Mouse (Mus musculus) heart, adult 11 months (tissue): ENCODE measurements at regions not wholly inside any gene's neighbourhood (a gene's known extent, or its start where the extent isn't known, plus 50 kb on each side); places are given as distances from the start of the nearest gene placed in this dataset.

Experiments used
- DNase-seq: peaks from one replicate; pipeline ENCODE4 v3.0.0; 2022

DNA sequence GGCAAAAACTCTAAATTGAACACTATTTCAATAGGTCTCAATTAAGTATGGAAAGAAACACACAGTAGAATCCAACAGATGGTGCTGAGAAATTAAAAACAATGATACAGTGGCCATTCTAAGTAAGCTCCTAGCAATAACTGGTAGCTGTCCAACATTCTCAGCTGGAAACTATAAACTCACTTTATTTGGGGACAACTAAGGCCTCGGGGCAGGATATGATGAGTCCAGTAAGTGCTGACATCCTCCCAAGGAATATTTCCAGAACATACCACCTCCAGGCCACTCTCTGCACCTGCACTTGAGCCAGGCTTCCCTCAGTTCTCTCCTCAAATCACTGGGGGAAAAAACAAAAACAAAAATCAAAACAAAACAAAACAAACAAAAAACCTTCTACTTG is 53.7 kb upstream of the Ank start:
- peak; percentile 41 for DNase-seq

DNA sequence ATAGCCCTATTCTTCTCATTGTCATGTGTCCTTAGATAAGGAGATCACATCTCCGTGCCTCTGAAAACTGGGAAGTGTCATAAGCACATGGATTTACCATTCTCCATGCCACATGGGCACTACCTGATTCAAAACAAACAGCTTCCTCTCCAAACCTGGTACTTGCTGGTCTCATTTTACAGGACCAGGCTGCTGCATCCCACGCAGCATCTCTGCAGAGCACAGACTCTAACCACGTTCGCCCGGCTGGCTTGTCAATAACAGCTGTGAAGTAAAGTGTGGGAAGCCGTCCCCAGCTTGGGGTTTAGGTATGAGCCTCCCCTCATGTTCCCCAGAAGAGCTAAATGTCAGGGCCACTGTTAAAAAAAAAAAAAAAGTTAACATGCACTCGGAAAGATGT is 53.0 kb upstream of the Ank start:
- peak; percentile 48 for DNase-seq

DNA sequence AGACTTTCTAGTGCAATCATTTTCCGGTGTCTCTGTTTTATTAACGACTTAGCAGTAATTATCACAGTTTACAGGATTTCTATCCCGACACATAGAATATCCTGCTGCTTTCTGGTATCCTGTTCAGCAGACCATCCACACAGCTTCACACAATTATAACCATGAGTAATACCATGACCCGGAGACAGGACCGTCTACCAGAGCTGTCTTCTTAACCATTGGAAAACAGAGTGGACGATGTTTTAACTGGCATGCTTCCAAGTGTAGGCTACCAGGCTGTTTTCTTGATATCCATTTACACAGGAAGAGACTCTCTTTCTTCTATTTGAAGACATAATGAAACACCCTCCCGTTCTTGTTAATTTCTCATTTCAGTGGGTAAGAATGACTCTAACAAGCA is 51.7 kb upstream of the Ank start:
- DNase-seq: peak; percentile 21
